Mouse (Mus musculus) hindbrain, embryonic 14.5 days (tissue): Measurements from ENCODE around the gene Wdr48. TPM values are rescaled to one million over a fixed set of nuclear protein-coding genes. Genes with fewer than 3 reads are reported as not detected.

Source experiments
- ATAC-seq: fragments of 200-750 bp; cut with Nextera tagmentation; 2 replicates; pipeline ENCODE4 v1.8.0; 2017; ENCODE audit warnings: moderate number of reproducible peaks, mild to moderate bottlenecking, moderate TSS enrichment, moderate library complexity; ENCODE audit not compliant: low FRiP score
- DNase-seq: peaks from one replicate; pipeline ENCODE4 v3.0.0-alpha.2; 2015; ENCODE audit warnings: low spot score
- H3K27ac ChIP-seq: fragments of 300-500 bp; sonication (generic); 2 replicates; pipeline ENCODE4 v1.5.1; 2014; ENCODE audit warnings: mild to moderate bottlenecking, moderate library complexity
- H3K27me3 ChIP-seq: fragments of 300-500 bp; sonication (generic); 2 replicates; pipeline ENCODE4 v1.6.1; 2014; ENCODE audit warnings: mild to moderate bottlenecking, low read length, mixed read lengths; ENCODE audit not compliant: control insufficient read depth, insufficient read depth
- H3K36me3 ChIP-seq: fragments of 300-500 bp; sonication (generic); replicated peaks from 2 replicates; pipeline ENCODE4 v1.6.1; 2014; ENCODE audit not compliant: control insufficient read depth, insufficient read depth
- H3K4me1 ChIP-seq: fragments of 300-500 bp; sonication (generic); replicated peaks from 2 replicates; pipeline ENCODE4 v1.6.1; 2014; ENCODE audit warnings: antibody characterized with exemption, low read length, mixed read lengths; ENCODE audit not compliant: control insufficient read depth, insufficient read depth
- H3K4me2 ChIP-seq: fragments of 300-500 bp; sonication (generic); replicated peaks from 2 replicates; pipeline ENCODE4 v1.6.1; 2014; ENCODE audit warnings: mild to moderate bottlenecking, moderate library complexity
- H3K4me3 ChIP-seq: fragments of 300-500 bp; sonication (generic); replicated peaks from 2 replicates; pipeline ENCODE4 v1.5.1; 2014; ENCODE audit warnings: mild to moderate bottlenecking, low read length
- H3K9ac ChIP-seq: fragments of 300-500 bp; sonication (generic); 2 replicates; pipeline ENCODE4 v1.6.1; 2014
- H3K9me3 ChIP-seq: fragments of 300-500 bp; sonication (generic); 2 replicates; pipeline ENCODE4 v1.6.1; 2016; ENCODE audit warnings: low read length; ENCODE audit not compliant: control insufficient read depth
- WGBS: fragments of 180-500 bp; shearing (Covaris S2); extraction: QIAGEN DNeasy Blood & Tissue Kit; methylation state at CpG from one replicate; pipeline ENCODE4 v1.1.7; 2014; 5-methylcytosine and 5-hydroxymethylcytosine counted together
- polyA plus RNA-seq: library from polyadenylated mRNA; unstranded; fragments of >200 nt; fragmentation: Nextera tagmentation; extraction: Ambion mirVana; gene quantifications from 2 replicates; pipeline ENCODE4 v1.2.1, GENCODE M21; 2014

The Wdr48 gene
- polyA plus RNA-seq, 1 experiment from 2014 or later: 66.9 TPM

DNA sequence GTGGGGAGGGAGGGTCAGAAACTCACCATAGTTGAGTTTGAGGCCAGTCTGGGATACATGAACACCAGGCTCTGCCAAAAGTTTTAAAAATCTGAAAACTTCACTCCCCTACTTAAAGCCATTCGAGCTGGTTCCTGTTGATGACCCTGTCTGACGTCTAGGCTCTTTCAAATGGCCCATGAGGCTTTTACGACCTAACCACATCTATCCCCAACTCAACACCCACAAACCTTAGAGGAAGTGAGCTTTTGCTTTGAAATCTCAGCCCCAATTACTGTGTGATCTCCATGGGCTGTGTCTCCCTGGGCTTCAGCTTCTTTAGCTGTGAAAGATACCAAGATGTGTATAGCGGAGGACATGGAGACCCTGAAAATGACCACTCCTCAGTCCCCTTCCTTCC is 43.8 kb downstream of the Wdr48 start:
- H3K4me1 ChIP-seq: peaks cover 9% of the 10 kb centered on the region; the same call in 1 of the 2 replicates
- no peak overlapping the region for H3K4me2 ChIP-seq
- H3K9me3 ChIP-seq: no peaks in the 10 kb centered on the region
- WGBS: 92% methylated on average over 4 of the region's 4 CpGs
- DNase-seq (no peak), ATAC-seq (no peak)
- no peaks in the 10 kb centered on the region for H3K27me3 ChIP-seq
- no peak overlapping the region for H3K27ac ChIP-seq
- H3K4me3 ChIP-seq: no peak overlapping the region
- H3K9ac ChIP-seq: no peak overlapping the region
- H3K36me3 ChIP-seq: no peaks in the 10 kb centered on the region

- H3K4me2 ChIP-seq: no peak overlapping the region
- no peaks in the 10 kb centered on the region for H3K36me3 ChIP-seq
- no peak for DNase-seq
- ATAC-seq: no peak
- H3K9me3 ChIP-seq: no peaks in the 10 kb centered on the region
- H3K4me1 ChIP-seq: peaks cover 9% of the 10 kb centered on the region; the same call in 1 of the 2 replicates
- no peak overlapping the region for H3K27ac ChIP-seq
- H3K9ac ChIP-seq: no peak overlapping the region
- no peak overlapping the region for H3K4me3 ChIP-seq
- no peaks in the 10 kb centered on the region for H3K27me3 ChIP-seq
- 80% methylated on average over 10 of the region's 10 CpGs for WGBS
Observed at GRCm38 (mm10) chr9:119939646-119940045, 45.0 kb downstream of the Wdr48 start.

- no peak for ATAC-seq
- H3K27ac ChIP-seq: no peak overlapping the region
- 87% methylated on average over 5 of the region's 5 CpGs for WGBS
- no peak overlapping the region for H3K4me2 ChIP-seq
- H3K27me3 ChIP-seq: no peaks in the 10 kb centered on the region
- no peak for DNase-seq
- H3K9me3 ChIP-seq: no peaks in the 10 kb centered on the region
- no peaks in the 10 kb centered on the region for H3K36me3 ChIP-seq
- no peak overlapping the region for H3K4me3 ChIP-seq
- peaks cover 7% of the 10 kb centered on the region; the same call in 1 of the 2 replicates for H3K4me1 ChIP-seq
- H3K9ac ChIP-seq: no peak overlapping the region
Observed at GRCm38 (mm10) chr9:119941407-119941806, 46.7 kb downstream of the Wdr48 start.

GRCm38 (mm10) chr9:119941861-119942260 is 47.2 kb downstream of the Wdr48 start:
- no peaks in the 10 kb centered on the region for H3K27me3 ChIP-seq
- no peak overlapping the region for H3K27ac ChIP-seq
- no peak overlapping the region for H3K9ac ChIP-seq
- H3K9me3 ChIP-seq: no peaks in the 10 kb centered on the region
- no peak overlapping the region for H3K4me3 ChIP-seq
- H3K4me1 ChIP-seq: peaks cover 3% of the 10 kb centered on the region; the same call in 1 of the 2 replicates
- DNase-seq: no peak
- H3K36me3 ChIP-seq: no peaks in the 10 kb centered on the region
- 81% methylated on average over 14 of the region's 14 CpGs for WGBS
- H3K4me2 ChIP-seq: no peak overlapping the region
- no peak for ATAC-seq

- no peaks in the 10 kb centered on the region for H3K27me3 ChIP-seq
- H3K27ac ChIP-seq: no peak overlapping the region
- no peak for ATAC-seq
- no peak overlapping the region for H3K9ac ChIP-seq
- no peak overlapping the region for H3K4me3 ChIP-seq
- no peaks in the 10 kb centered on the region for H3K9me3 ChIP-seq
- DNase-seq: no peak
- no peaks in the 10 kb centered on the region for H3K36me3 ChIP-seq
- WGBS: 64% methylated on average over 1 of the region's 1 CpGs
- no peaks in the 10 kb centered on the region for H3K4me1 ChIP-seq
- no peak overlapping the region for H3K4me2 ChIP-seq
Observed at GRCm38 (mm10) chr9:119943326-119943725, 48.6 kb downstream of the Wdr48 start.

DNA sequence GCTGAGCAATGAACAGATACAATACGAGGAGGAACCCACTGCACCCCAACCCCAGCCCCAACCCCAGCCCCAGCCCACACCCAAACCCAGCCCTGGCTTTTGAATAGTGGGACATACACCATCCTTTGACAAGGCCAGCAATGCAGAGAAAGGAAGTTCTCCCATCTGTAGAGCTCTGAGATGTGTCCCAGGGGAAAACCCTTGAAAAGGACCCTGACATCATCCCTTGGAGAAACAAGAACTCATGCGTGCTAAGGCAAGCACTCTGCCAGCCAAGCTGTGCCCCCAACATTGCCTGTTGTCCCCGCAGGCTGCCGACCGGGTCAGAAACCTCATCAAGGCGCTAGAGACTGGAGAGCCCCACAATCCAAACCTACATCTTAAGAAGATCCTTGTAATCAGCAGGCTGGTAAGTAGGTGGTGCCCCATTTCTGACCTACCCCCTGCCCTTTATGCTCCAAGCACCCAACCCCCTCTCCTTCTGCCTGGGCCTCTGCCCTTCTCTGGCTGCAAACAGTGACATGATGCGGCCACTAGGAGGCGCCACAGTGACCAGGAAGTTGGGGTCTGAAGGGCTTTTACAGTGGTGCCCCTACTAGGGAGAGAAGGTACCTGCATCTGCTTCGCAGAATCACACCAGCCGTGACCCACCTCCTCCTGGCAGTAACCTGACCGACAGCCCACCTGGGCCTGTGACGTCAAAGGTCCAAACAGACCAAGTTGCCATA is 50.7 kb downstream of the Wdr48 start:
- 74% methylated on average over 12 of the region's 12 CpGs for WGBS
- no peak overlapping the region for H3K4me3 ChIP-seq
- no peaks in the 10 kb centered on the region for H3K36me3 ChIP-seq
- no peak for ATAC-seq
- no peaks in the 10 kb centered on the region for H3K27me3 ChIP-seq
- DNase-seq: no peak
- no peaks in the 10 kb centered on the region for H3K9me3 ChIP-seq
- H3K27ac ChIP-seq: no peak overlapping the region
- no peak overlapping the region for H3K4me2 ChIP-seq
- no peaks in the 10 kb centered on the region for H3K4me1 ChIP-seq
- no peak overlapping the region for H3K9ac ChIP-seq

DNA sequence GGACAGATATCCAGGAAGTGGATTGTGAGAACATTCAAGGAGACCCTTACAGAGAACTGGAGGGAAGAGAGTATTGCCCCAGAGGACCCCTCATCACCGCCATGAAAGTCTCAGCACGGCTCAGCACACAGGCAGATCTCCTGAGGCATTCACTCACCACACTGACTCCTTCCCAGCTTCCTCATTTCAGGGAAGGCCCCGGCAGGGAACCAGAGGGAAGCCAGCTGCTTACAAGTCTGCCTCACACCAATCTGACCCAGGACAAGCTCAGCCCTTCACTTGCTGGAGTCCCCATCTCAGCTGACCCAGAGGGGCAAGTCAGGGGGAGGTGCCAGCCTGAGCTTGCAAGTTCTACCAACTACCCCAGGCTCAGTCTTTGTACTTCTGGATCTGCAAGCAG is 54.1 kb downstream of the Wdr48 start:
- DNase-seq: no peak
- no peak overlapping the region for H3K4me2 ChIP-seq
- no peak overlapping the region for H3K9ac ChIP-seq
- H3K36me3 ChIP-seq: no peaks in the 10 kb centered on the region
- 54% methylated on average over 3 of the region's 3 CpGs for WGBS
- no peak overlapping the region for H3K27ac ChIP-seq
- no peak for ATAC-seq
- no peak overlapping the region for H3K4me3 ChIP-seq
- H3K4me1 ChIP-seq: no peaks in the 10 kb centered on the region
- no peaks in the 10 kb centered on the region for H3K9me3 ChIP-seq
- no peaks in the 10 kb centered on the region for H3K27me3 ChIP-seq

- Histone ChIP-seq H3K4me3 (no peak overlapping the region), H3K4me2 (no peak overlapping the region), H3K27ac (no peak overlapping the region), H3K9me3 (no peaks in the 10 kb centered on the region), H3K9ac (no peak overlapping the region), H3K36me3 (no peaks in the 10 kb centered on the region), H3K4me1 (no peaks in the 10 kb centered on the region), H3K27me3 (no peaks in the 10 kb centered on the region)
- WGBS: 43% methylated on average over 6 of the region's 6 CpGs
- DNase-seq (no peak), ATAC-seq (no peak; the same call in 1 of the 2 replicates)
Observed at GRCm38 (mm10) chr9:119950434-119950833, 55.8 kb downstream of the Wdr48 start.

DNA sequence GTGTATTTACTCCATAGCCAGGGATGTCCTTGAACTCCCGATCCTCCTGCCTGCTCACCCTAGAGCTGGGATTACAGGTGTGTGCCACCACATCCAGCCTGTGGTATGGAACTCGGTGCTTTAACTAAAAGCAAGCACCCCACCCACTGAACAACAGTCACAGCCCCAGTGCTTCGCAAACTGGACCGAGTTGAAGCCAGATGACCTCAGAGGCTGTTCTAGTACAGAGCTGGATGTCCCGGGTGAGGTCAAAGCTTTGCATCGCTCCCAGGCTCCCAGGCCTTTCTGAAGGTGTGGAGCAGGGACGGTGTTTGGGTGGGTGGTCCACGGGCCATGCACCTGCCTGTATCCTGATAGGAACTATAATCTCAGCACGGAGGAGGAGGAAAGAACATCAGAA is 56.7 kb downstream of the Wdr48 start:
- Histone ChIP-seq H3K27me3 (no peaks in the 10 kb centered on the region), H3K9me3 (no peaks in the 10 kb centered on the region), H3K4me1 (no peaks in the 10 kb centered on the region), H3K4me2 (no peak overlapping the region), H3K36me3 (no peaks in the 10 kb centered on the region), H3K9ac (no peak overlapping the region), H3K27ac (no peak overlapping the region), H3K4me3 (no peak overlapping the region)
- ATAC-seq (no peak), DNase-seq (no peak)
- 87% methylated on average over 9 of the region's 9 CpGs for WGBS

GRCm38 (mm10) chr9:119958835-119959234 is 64.2 kb downstream of the Wdr48 start:
- WGBS: 89% methylated on average over 9 of the region's 9 CpGs
- H3K27me3 ChIP-seq: no peaks in the 10 kb centered on the region
- H3K27ac ChIP-seq: no peak overlapping the region
- no peaks in the 10 kb centered on the region for H3K9me3 ChIP-seq
- no peak overlapping the region for H3K4me2 ChIP-seq
- H3K4me3 ChIP-seq: no peak overlapping the region
- no peak overlapping the region for H3K9ac ChIP-seq
- H3K36me3 ChIP-seq: no peaks in the 10 kb centered on the region
- ATAC-seq (no peak), DNase-seq (no peak)
- H3K4me1 ChIP-seq: peaks cover 4% of the 10 kb centered on the region; the same call in 1 of the 2 replicates
